Mouse (Mus musculus) brain, embryonic 14.5 days (tissue): ENCODE measurements around the gene Eif2ak2.

ENCODE experiments used
- CTCF ChIP-seq: fragments of 200-500 bp; IDR thresholded peaks from 2 replicates; pipeline ENCODE4 v1.5.1; 2012; ENCODE audit warnings: inconsistent platforms, mild to moderate bottlenecking, moderate library complexity, borderline replicate concordance; ENCODE audit not compliant: insufficient read depth, insufficient read length; ENCODE audit errors: extremely low read depth
- POLR2A ChIP-seq: fragments of 200-500 bp; IDR thresholded peaks from 2 replicates; pipeline ENCODE4 v1.6.1; 2012; ENCODE audit warnings: mild to moderate bottlenecking, inconsistent platforms, borderline replicate concordance; ENCODE audit not compliant: poor library complexity, insufficient read depth, insufficient read length, severe bottlenecking; ENCODE audit errors: extremely low read depth

DNA sequence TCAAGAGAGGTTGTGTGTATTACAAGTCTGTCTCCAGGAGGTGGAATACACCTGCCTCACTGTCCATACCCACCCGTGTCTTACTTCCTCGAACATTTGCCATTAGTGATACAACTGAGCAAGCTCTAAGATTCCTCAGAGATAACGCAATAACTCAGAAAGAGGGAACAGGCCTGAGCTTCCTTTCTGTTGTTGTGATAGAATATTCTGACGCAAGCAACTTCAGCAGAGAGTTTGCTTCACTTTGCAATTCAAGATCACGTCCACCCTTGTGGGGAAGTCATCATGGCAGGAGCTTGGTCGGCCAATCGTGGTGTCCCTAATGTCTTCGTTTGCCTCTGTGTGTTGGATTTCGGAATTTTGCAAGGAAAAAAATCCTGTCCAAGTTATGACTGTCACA, 8.6 kb upstream of the Eif2ak2 start:
- TF ChIP-seq CTCF (no peak), POLR2A (no peak)
